Mouse (Mus musculus): Measurements from ENCODE around the gene Tmem54.

The Tmem54 gene

DNA sequence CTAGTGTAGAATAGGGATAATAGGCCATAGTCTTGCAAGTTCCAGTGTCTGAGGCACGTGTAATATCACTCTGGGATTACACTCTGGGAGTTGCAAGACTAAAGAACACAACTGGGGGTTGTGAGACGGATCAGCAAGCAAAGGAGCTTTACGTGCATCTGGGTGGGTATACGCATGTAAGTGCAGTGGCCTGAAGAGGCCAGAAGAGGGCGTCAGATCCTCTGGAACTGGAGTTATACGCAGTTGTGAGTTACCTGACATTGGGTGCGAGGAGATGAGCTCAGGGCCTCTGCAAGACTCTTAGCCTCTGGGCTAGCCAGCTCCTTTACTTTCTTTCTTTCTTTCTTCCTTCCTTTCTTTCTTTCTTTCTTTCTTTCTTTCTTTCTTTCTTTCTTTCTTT, 8.3 kb upstream of the Tmem54 start:
- DNase-seq (ENCODE audit: low read depth), result no peak

DNA sequence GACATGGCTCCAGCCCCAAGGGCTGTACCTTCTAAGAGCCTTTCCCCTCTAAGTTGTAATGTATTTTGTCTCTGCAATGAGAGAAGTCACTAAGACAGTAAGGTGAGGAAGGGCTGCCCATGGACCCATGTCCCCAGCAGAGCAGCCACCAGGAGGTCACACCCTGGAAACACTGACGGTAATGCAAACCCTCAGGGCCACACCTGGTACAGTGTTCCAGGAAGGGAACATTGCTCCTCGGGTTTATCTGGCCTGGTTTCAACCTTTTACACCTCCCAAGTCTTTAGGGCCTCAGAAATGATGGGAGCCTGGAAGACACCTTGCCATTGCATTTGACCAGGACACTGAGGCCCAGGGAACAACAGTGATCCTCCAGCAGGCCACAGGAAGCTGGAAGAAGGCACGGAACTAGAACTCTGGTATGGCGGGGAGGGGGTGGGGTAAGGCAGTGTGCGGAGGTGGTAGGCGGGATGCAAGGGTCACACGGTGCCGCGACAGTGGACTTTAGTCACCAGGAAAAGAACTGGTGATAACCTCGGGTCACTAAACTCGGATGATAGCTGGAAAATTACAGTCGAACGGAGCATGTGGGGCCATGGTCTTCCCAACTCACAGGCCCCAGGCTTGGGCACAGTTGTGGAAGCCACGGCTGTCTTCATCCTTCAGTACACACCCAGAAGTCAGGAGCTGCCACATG, 3.1 kb upstream of the Tmem54 start:
- no peak for DNase-seq (ENCODE audit: low read depth)

- no peak for DNase-seq (ENCODE audit: low read depth)
Observed at GRCm38 (mm10) chr4:129106073-129106472, 725 bp downstream of the Tmem54 start.

DNA sequence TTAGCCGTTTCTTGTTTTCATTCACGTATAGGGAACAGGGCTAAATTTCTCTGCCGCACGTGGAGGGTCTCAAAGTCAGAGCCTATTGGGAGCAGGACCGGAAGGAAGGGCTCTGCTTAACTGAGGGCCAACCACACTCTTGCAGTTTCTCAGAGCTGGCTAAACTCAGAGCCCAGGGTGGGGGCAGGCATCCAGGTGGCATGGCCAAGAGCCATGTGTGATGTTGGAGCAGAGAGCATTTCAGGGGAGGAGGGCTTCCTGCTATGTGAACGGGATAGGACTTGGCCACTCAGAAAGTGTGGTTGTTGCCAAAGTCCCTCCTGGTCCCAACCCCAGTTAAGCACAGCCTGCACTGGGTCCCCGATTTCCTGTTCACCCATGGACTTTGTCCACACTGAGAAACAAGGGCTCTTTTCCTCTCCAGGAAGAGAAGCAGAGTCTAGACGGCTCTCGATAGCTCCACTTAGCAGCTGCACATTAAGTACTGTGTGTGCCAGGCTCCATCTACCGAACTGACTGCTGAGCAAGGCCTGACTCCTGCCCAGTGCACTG, 2.1 kb downstream of the Tmem54 start:
- DNase-seq (ENCODE audit: low read depth), result peak; percentile 5

DNA sequence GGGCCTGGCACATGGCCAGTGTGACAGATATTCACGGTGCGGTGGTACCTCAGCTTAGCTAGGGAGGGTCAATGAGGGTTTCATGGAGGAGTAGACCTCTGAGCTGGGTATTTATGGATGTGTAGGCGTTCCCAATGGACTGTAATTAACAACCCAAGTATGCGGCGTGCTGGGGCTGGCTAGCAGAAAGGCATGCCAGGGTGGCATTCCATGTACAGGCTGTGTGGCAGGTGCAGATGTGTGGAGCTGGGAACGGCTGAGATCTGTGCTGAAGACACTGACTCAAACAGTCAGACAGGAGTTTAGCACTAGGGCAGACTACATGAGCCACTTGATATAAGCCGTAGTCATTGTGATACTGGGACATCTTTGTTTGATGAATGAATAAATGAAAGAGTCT, 3.3 kb downstream of the Tmem54 start:
- DNase-seq (ENCODE audit: low read depth), result no peak

GRCm38 (mm10) chr4:129110804-129111203, 5.5 kb downstream of the Tmem54 start:
- no peak for DNase-seq (ENCODE audit: low read depth)

DNA sequence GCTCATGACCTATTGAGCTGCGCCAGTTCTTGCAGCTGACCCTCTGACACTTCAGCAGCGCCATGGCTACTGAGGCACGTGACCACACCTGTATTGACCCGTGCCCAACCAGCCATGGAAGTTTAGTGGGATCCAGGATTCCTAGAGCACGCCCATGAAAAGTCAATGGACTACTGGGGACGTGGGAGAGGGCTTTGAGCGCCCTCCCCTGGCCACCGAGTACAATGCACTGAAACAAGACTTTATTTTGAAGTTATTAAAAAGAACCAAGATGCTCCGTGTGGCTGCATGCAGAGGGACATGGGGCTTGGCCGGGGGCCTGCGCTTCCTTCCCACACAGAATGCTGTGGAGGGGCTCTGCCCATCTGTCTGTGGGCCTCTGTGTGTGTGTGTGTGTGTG, 6.0 kb downstream of the Tmem54 start:
- DNase-seq (ENCODE audit: low read depth), result peak; percentile 45

- no peak for DNase-seq (ENCODE audit: low read depth)
Observed at GRCm38 (mm10) chr4:129112231-129112630, 6.9 kb downstream of the Tmem54 start.

GRCm38 (mm10) chr4:129113083-129113988, 8.0 kb downstream of the Tmem54 start:
- peak; percentile 83 for DNase-seq (ENCODE audit: low read depth)

GRCm38 (mm10) chr4:129116703-129117102, 11.4 kb downstream of the Tmem54 start:
- DNase-seq (ENCODE audit: low read depth), result no peak

DNA sequence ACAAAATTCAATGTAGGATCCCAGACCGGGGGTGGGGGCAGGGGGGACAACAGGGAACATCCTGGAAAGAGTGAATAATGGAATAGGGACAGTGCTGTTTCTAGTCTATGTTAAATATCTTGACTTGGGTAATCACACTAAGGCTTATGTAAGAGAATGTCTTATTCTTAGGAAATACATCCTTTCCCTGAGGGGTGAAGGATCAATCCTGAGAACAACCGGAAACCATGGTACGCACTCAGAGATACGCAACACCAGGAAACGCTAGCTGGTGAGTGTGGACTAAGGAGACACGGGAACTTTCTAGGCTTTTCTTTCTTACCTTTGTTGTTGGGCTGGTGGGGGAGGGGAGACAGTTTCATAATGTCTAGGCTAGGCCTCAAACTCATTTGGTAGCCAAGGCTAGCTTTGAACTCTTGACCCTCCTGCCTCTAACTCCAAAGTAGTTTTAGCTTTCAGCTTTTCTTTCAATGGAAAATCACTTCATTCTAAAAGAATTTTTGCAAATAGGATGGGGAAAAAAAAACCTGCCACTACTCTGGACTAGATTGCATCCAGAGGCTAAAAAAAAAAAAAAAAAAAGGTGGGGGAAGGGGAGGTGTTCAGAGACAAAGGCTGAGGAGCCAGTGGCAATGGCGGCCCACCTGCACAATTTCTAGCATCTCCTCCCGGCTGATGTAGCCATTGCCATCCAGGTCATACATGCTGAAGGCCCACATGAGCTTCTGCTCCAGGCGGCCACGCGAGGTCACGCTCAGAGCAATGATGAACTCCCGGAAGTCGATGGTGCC, 12.6 kb downstream of the Tmem54 start:
- DNase-seq (ENCODE audit: low read depth), result no peak

GRCm38 (mm10) chr4:129119708-129120107, 14.4 kb downstream of the Tmem54 start:
- no peak for DNase-seq (ENCODE audit: low read depth)

GRCm38 (mm10) chr4:129120520-129121445, 15.4 kb downstream of the Tmem54 start:
- DNase-seq (ENCODE audit: low read depth), result no peak

DNA sequence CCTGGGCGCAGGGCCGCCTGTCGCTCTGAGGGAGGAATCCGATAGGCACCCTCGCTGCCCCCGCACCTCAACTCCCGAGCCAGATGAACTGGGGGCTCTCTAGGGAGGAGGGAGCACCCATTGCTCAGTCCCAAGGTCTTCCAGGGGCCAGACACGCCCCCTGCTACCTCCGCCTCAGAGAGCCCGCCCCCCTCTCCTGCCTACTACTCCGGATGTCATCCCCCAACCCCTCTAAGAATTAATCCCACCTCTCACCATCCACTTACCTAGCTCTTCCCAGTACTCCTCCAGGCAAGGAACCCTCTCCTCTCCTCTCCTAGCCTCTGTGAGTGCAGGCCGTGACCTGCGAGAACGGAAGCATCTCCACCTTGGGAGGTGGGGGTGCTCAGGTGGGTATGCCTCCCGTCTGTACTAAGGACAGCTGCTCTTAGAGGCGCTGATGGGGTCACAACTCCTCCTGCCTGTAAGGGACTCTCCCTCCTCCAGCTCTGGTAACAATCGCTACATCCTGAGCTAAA, 16.3 kb downstream of the Tmem54 start, which contains the start of gene Hpca:
Gene Hpca, minus strand, starts transcription at position 468 of the 518 bp plus-strand sequence.
- DNase-seq (ENCODE audit: low read depth), result no peak

DNA sequence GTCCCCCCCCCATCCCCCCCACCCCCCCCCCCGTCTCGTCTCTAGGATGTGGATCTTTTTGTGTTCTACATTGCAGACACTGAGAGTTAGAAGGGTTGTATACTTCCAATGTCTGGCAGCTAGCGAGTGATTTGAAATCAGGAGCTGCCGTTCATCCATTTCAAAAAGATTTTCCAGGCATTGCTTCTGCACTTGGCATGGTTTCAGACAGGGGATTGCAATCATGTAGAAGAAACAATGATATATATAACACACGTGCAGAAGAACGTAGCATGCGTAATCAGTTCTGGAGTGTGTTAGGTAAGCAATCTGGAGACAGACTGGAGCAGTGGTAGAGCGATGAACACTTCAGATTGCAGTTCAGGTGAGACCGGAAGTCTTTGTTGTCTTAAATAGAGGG, 16.8 kb downstream of the Tmem54 start:
- no peak for DNase-seq (ENCODE audit: low read depth)

GRCm38 (mm10) chr4:129122719-129123118, 17.4 kb downstream of the Tmem54 start:
- no peak for DNase-seq (ENCODE audit: low read depth)

- DNase-seq (ENCODE audit: low read depth), result no peak
Observed at GRCm38 (mm10) chr4:129124652-129125146, 19.4 kb downstream of the Tmem54 start.

DNA sequence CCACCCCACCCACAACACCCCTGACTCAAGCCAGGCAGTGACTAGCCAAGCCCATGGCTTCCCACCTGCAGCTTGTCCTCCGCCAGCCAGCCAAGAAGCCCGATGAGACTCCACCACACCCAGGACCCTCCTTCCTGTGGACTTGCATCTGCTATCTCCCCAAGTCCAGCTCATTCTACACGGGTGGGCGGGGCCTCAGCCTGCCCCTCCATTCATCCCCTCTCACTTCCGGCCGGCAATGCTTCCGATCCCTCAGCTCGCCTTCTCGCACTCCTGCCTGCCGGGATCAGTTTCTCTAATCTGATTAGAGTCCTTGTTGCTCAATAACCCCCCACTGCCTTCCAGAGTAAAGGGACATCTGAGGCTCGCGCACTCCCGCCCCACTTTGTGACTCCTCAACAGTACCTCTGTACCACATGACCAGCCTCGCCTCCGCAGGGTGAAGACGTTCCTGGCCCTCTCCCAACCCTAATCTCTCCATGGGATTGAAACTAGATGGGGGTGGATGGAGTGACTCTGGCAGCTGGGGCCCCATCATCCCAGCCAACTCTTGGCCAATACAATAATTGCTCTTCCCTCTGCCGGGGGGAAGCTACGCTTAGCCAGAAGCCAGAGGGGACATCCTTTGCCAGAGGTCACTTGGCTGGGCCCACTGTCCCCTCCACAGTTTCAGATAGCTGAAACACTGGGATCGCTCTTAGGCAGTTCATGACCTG, 20.5 kb downstream of the Tmem54 start:
- no peak for DNase-seq (ENCODE audit: low read depth)

- DNase-seq (ENCODE audit: low read depth), result no peak
Observed at GRCm38 (mm10) chr4:129128582-129129338, 23.4 kb downstream of the Tmem54 start.
